Mouse (Mus musculus): Measurements from ENCODE around the gene Bud23. TPM values are rescaled to one million over a fixed set of nuclear protein-coding genes. Genes with fewer than 3 reads are reported as not detected.

Bud23 gene
- polyA plus RNA-seq, 1 experiment from 2014 or later: 157 TPM

DNA sequence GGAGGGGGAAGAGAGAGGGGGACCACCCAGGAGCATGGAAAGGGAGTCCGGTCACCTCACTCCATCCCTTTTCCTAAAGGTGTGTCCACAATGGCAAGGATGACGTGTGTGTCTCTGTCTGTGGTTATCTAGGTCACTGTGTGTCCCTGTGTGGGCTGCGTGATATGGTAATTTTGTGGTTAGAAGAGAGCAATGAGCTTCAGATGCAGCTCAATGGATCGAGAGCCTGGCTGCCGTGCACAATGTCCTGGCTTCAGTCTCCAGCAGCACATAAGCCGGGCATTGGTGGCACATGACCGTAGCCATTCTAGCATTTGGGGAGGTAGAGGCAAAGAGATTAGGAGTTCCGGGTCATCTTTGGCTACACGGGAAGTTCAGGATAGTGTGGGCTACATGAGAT is 25.2 kb downstream of the Bud23 start:
- Histone ChIP-seq H3K36me3 (ENCODE audit: control insufficient read depth, insufficient read depth, low read length) (no peaks in the 10 kb centered on the region), H3K9ac (ENCODE audit: low read depth, low read length) (no peak overlapping the region), H3K27me3 (replicated peaks; ENCODE audit: control insufficient read depth, insufficient read depth, low read length) (no peaks in the 10 kb centered on the region), H3K4me3 (ENCODE audit: low read depth, low read length) (no peak overlapping the region), H3K4me1 (replicated peaks; ENCODE audit: control insufficient read depth, insufficient read depth, low read length) (peaks cover 31% of the 10 kb centered on the region), H3K9me3 (ENCODE audit: control insufficient read depth, low read length) (0 out of 2 replicates have a peak, but pooled peaks cover 2% of the 10 kb centered on the region), H3K4me2 (peak overlapping the region; percentile 47; the same call in 1 of the 2 replicates), H3K27ac (ENCODE audit: low read depth, low read length) (no peak overlapping the region)
- ATAC-seq (replicated peaks; ENCODE audit: low FRiP score): no peak
- DNase-seq (ENCODE audit: low spot score): no peak
- 59% methylated on average over 9 of the region's 9 CpGs for WGBS

DNA sequence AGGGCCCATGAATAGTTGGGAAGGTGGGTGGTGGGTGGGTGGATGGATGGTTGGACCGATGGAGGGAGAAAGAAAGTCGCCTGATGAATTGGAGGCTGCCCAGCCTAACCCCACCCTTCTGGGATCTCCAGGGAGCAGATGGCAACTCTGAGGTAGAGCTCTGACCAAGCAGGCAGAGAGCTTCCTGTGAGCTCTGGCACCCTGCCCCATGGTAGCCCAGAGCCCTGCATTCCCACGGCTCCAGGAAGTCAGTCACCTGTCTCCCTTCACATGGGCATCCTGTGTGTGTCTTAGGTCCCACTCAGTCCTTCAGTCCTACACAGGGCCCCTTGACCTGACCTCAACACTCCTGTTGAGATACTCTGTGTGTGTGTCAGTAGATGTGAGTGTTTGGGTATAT is 26.8 kb downstream of the Bud23 start:
- Histone ChIP-seq H3K9me3 (ENCODE audit: control insufficient read depth, low read length) (0 out of 2 replicates have a peak, but pooled peaks cover 5% of the 10 kb centered on the region), H3K27ac (ENCODE audit: low read depth, low read length) (no peak overlapping the region), H3K9ac (ENCODE audit: low read depth, low read length) (no peak overlapping the region), H3K27me3 (replicated peaks; ENCODE audit: control insufficient read depth, insufficient read depth, low read length) (no peaks in the 10 kb centered on the region), H3K4me1 (replicated peaks; ENCODE audit: control insufficient read depth, insufficient read depth, low read length) (peaks cover 31% of the 10 kb centered on the region), H3K36me3 (ENCODE audit: control insufficient read depth, insufficient read depth, low read length) (no peaks in the 10 kb centered on the region), H3K4me2 (no peak overlapping the region), H3K4me3 (ENCODE audit: low read depth, low read length) (no peak overlapping the region)
- 88% methylated on average over 3 of the region's 3 CpGs for WGBS
- DNase-seq (ENCODE audit: low spot score): no peak
- ATAC-seq (replicated peaks; ENCODE audit: low FRiP score): no peak

DNA sequence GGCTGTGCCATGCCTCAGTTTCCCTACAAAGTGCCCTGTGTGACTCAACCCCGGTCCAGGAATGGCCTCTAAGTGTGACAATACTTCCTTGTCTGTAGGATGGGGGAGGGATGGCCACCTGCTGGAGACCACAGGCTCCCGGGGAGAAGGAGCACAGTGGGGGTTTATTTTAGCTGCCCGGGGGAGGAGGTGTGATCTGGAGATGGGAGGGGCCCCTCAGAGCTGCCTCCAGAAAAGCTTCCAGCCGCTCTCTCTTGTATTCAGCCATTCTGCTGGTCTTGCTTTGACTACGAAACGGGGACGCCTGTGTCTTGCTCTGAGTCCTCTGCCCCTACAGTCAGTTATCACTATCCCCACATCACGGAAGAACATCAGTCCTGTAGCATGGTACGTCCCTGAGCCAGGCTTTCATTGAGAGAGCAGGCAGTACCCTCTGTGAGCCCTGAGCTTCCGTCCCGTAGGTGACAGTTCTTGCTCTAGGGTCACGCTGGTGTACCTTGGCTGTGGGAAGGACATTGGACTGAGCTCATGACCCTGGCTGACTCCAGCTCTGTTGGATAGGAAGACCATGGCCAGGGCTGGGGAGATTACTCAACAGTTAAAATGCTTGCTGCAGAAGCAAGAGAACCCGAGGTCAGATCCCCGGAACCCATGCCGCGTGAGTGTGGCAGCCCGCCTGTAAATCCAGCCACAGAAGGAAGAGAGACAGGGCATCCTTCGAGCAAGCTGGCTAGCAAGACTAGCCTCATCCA is 29.0 kb downstream of the Bud23 start:
- H3K27me3 ChIP-seq (replicated peaks; ENCODE audit: control insufficient read depth, insufficient read depth, low read length): no peaks in the 10 kb centered on the region
- WGBS: 58% methylated on average over 18 of the region's 18 CpGs
- 0 out of 2 replicates have a peak, but pooled peaks cover 5% of the 10 kb centered on the region for H3K9me3 ChIP-seq (ENCODE audit: control insufficient read depth, low read length)
- H3K36me3 ChIP-seq (ENCODE audit: control insufficient read depth, insufficient read depth, low read length): no peaks in the 10 kb centered on the region
- 0 out of 2 replicates have a peak, but pooled peaks have one; percentile 35 for ATAC-seq (replicated peaks; ENCODE audit: low FRiP score)
- H3K27ac ChIP-seq (ENCODE audit: low read depth, low read length): no peak overlapping the region
- H3K9ac ChIP-seq (ENCODE audit: low read depth, low read length): no peak overlapping the region
- H3K4me1 ChIP-seq (replicated peaks; ENCODE audit: control insufficient read depth, insufficient read depth, low read length): peaks cover 16% of the 10 kb centered on the region
- no peak overlapping the region for H3K4me3 ChIP-seq (ENCODE audit: low read depth, low read length)
- H3K4me2 ChIP-seq: no peak overlapping the region
- DNase-seq (ENCODE audit: low spot score): no peak

DNA sequence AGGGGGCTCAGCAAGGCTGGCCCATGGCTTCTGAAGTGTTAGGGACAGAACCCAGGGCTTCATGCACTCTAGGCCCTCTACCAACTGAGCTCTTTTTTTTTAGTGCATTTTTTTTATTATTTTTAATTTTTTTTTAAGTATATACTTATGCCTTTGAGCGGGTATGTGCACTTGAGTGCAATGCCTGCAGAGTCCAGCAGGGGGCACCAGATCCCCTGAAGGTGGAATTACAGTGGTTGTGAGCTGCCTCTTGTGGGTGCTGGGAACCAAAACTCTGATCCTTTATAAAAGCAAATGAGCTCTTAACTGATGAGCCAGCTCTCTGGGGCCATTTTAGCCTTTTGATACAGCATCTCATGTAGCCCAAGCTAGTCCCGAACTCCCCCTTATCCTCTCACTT is 30.2 kb downstream of the Bud23 start:
- Histone ChIP-seq H3K36me3 (ENCODE audit: control insufficient read depth, insufficient read depth, low read length) (no peaks in the 10 kb centered on the region), H3K4me2 (no peak overlapping the region), H3K4me3 (ENCODE audit: low read depth, low read length) (no peak overlapping the region), H3K9me3 (ENCODE audit: control insufficient read depth, low read length) (0 out of 2 replicates have a peak, but pooled peaks cover 5% of the 10 kb centered on the region), H3K27me3 (replicated peaks; ENCODE audit: control insufficient read depth, insufficient read depth, low read length) (no peaks in the 10 kb centered on the region), H3K9ac (ENCODE audit: low read depth, low read length) (no peak overlapping the region), H3K4me1 (replicated peaks; ENCODE audit: control insufficient read depth, insufficient read depth, low read length) (peaks cover 4% of the 10 kb centered on the region), H3K27ac (ENCODE audit: low read depth, low read length) (no peak overlapping the region)
- no peak for ATAC-seq (replicated peaks; ENCODE audit: low FRiP score)
- no peak for DNase-seq (ENCODE audit: low spot score)
- WGBS: 89% methylated on average over 2 of the region's 2 CpGs

GRCm38 (mm10) chr5:135032581-135032980 is 32.2 kb downstream of the Bud23 start:
- DNase-seq (ENCODE audit: low spot score): no peak
- Histone ChIP-seq H3K4me2 (no peak overlapping the region), H3K27ac (ENCODE audit: low read depth, low read length) (no peak overlapping the region), H3K4me3 (ENCODE audit: low read depth, low read length) (no peak overlapping the region), H3K27me3 (replicated peaks; ENCODE audit: control insufficient read depth, insufficient read depth, low read length) (no peaks in the 10 kb centered on the region), H3K9ac (ENCODE audit: low read depth, low read length) (no peak overlapping the region), H3K36me3 (ENCODE audit: control insufficient read depth, insufficient read depth, low read length) (no peaks in the 10 kb centered on the region), H3K9me3 (ENCODE audit: control insufficient read depth, low read length) (0 out of 2 replicates have a peak, but pooled peaks cover 5% of the 10 kb centered on the region), H3K4me1 (replicated peaks; ENCODE audit: control insufficient read depth, insufficient read depth, low read length) (peaks cover 12% of the 10 kb centered on the region)
- ATAC-seq (replicated peaks; ENCODE audit: low FRiP score): no peak
- 84% methylated on average over 5 of the region's 5 CpGs for WGBS

DNA sequence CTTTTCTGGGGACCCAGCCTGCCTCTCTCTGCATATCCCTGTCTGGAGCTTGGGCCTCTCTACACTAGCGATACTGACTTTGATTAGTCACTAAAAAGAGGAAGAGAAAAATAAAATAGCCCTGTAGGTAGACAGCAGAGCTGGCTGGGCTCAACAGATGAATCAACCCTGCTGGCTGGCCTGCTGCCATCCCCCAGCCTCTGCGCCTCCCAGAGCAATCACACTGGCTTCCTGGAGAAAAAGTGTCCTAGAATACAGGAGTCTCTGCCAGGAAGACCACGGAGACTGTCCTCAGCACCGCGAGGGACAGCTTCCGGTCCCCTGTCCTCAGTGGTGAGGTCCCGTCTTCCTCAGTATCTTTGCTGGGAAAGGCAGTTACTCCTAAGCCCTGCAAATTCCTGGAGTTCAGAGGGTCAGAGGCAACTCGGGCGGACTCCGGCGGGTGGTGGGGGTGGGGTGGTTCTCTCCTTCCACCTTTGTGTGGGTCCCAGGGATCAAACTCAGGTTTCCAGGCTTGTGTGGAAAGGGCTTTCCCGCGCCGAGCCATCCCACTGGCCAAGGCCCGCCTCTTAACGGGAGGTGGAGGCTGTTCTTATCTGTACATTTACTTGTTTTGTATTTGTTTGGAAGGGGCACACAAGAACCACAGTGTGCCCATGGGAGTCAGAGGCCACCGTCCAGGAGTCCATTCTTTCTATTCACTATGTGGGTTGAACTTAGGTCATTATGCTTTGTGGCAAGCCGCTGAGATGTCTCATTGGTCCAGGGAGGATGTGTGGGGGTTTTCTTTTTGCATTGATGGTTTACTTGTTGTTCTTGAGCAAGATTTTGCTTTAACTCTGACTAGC is 35.5 kb downstream of the Bud23 start:
- no peak overlapping the region for H3K4me3 ChIP-seq (ENCODE audit: low read depth, low read length)
- peaks cover 32% of the 10 kb centered on the region for H3K4me1 ChIP-seq (replicated peaks; ENCODE audit: control insufficient read depth, insufficient read depth, low read length)
- H3K9me3 ChIP-seq (ENCODE audit: control insufficient read depth, low read length): no peaks in the 10 kb centered on the region
- WGBS: 39% methylated on average over 18 of the region's 18 CpGs
- H3K4me2 ChIP-seq: peak overlapping the region; percentile 38
- H3K9ac ChIP-seq (ENCODE audit: low read depth, low read length): 0 out of 2 replicates have a peak overlapping the region, but pooled peaks have one; percentile 16
- no peaks in the 10 kb centered on the region; the same call in 1 of the 2 replicates for H3K27me3 ChIP-seq (replicated peaks; ENCODE audit: control insufficient read depth, insufficient read depth, low read length)
- H3K36me3 ChIP-seq (ENCODE audit: control insufficient read depth, insufficient read depth, low read length): no peaks in the 10 kb centered on the region
- peak overlapping the region; percentile 61; the same call in 1 of the 2 replicates for H3K27ac ChIP-seq (ENCODE audit: low read depth, low read length)
- ATAC-seq (replicated peaks; ENCODE audit: low FRiP score) (peak; percentile 24; the same call in 1 of the 2 replicates), DNase-seq (ENCODE audit: low spot score) (no peak)

DNA sequence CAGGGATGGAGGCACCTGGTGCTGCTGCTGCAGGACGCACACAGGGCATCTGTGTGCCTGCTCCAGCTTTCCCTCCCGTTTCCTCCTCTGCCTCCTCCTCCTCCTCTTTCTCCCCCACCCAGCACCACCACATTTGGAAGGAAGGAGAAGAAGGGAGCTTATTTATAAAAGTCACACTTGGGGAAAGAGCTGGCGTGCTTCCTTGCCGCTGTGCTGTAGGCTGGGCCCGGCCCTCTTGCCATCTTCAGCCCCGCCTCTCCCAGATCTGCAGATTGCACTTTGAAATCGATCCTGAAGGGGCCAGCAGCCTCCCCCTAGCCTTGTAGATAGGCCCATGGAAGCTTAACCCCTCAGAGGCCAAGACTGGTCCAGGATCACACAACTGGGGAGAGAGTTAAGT is 38.9 kb downstream of the Bud23 start:
- no peak for ATAC-seq (replicated peaks; ENCODE audit: low FRiP score)
- WGBS: 32% methylated on average over 7 of the region's 7 CpGs
- Histone ChIP-seq H3K27me3 (replicated peaks; ENCODE audit: control insufficient read depth, insufficient read depth, low read length) (no peaks in the 10 kb centered on the region; the same call in 1 of the 2 replicates), H3K36me3 (ENCODE audit: control insufficient read depth, insufficient read depth, low read length) (no peaks in the 10 kb centered on the region), H3K27ac (ENCODE audit: low read depth, low read length) (no peak overlapping the region), H3K9ac (ENCODE audit: low read depth, low read length) (no peak overlapping the region), H3K4me1 (replicated peaks; ENCODE audit: control insufficient read depth, insufficient read depth, low read length) (peaks cover 40% of the 10 kb centered on the region), H3K4me3 (ENCODE audit: low read depth, low read length) (no peak overlapping the region), H3K4me2 (peak overlapping the region; percentile 33), H3K9me3 (ENCODE audit: control insufficient read depth, low read length) (no peaks in the 10 kb centered on the region)
- DNase-seq (ENCODE audit: low spot score): no peak

- Histone ChIP-seq H3K27me3 (replicated peaks; ENCODE audit: control insufficient read depth, insufficient read depth, low read length) (no peaks in the 10 kb centered on the region; the same call in 1 of the 2 replicates), H3K4me3 (ENCODE audit: low read depth, low read length) (peak overlapping the region; percentile 68), H3K9me3 (ENCODE audit: control insufficient read depth, low read length) (no peaks in the 10 kb centered on the region), H3K27ac (ENCODE audit: low read depth, low read length) (no peak overlapping the region), H3K36me3 (ENCODE audit: control insufficient read depth, insufficient read depth, low read length) (no peaks in the 10 kb centered on the region), H3K9ac (ENCODE audit: low read depth, low read length) (no peak overlapping the region), H3K4me1 (replicated peaks; ENCODE audit: control insufficient read depth, insufficient read depth, low read length) (peaks cover 40% of the 10 kb centered on the region), H3K4me2 (peak overlapping the region; percentile 67)
- WGBS: 39% methylated on average over 11 of the region's 11 CpGs
- DNase-seq (ENCODE audit: low spot score) (no peak), ATAC-seq (replicated peaks; ENCODE audit: low FRiP score) (no peak)
Measured at GRCm38 (mm10) chr5:135024665-135025224, 40.0 kb downstream of the Bud23 start.

All from liver, embryonic 11.5 days (tissue).